Mouse (Mus musculus): ENCODE measurements around the gene Dnttip1. TPM values are rescaled to one million over a fixed set of nuclear protein-coding genes. Genes with fewer than 3 reads are reported as not detected.
"Not testable (repeated sequence)": the region's sequence is repeated elsewhere in the genome, so short reads cannot be mapped to it uniquely, and the experiment has no call there.

The Dnttip1 gene
- polyA plus RNA-seq, 2 experiments: 26.0 to 36.7 TPM

DNA sequence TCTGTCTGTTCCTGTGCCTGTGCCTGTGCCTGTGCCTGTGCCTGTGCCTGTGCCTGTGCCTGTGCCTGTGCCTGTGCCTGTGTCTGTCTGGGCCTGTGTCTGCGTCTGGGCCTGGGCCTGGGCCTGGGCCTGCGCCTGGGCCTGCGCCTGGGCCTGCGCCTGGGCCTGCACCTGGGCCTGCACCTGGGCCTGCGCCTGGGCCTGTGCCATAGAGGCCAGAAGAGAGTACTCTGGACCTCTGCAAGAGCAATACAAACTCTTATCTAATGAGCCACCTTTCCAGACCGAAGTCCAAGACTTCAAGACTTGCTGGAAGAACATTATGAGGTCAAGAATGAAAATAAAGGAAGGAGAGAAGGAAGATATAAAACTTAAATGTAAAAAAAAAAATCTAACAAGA is 40.5 kb upstream of the Dnttip1 start:
- no peaks in the 10 kb centered on the region for H3K27me3 ChIP-seq (ENCODE audit: control insufficient read depth, insufficient read depth, low read length)
- 73% methylated on average over 6 of the region's 6 CpGs for WGBS (ENCODE audit: insufficient replicate concordance)
- H3K4me3 ChIP-seq (ENCODE audit: insufficient read depth in 1 of 2, low read depth in 2 of 2, low read length in 2 of 2): no peak overlapping the region
- ATAC-seq (ENCODE audit: insufficient read depth) (no peak), DNase-seq (ENCODE audit: low read depth in 3 of 3, low spot score in 3 of 3) (no peak)
- H3K36me3 ChIP-seq (replicated peaks; ENCODE audit: control insufficient read depth, insufficient read depth, low read depth): no peaks in the 10 kb centered on the region
- no peak overlapping the region for H3K4me2 ChIP-seq (ENCODE audit: low read depth)
- H3K4me1 ChIP-seq (replicated peaks; ENCODE audit: control insufficient read depth in 2 of 2, insufficient read depth in 2 of 2, low read length in 1 of 2): no peaks in the 10 kb centered on the region
- no peak overlapping the region for H3K9ac ChIP-seq (replicated peaks)
- H3K9me3 ChIP-seq (ENCODE audit: control insufficient read depth, low read length): no peaks in the 10 kb centered on the region
- no peak overlapping the region for H3K27ac ChIP-seq
- no peak for TF ChIP-seq CTCF (IDR thresholded peaks at IDR 0.05; ENCODE audit: low read depth)
- no peak for TF ChIP-seq EP300 (IDR thresholded peaks at IDR 0.05; ENCODE audit: low read depth)

DNA sequence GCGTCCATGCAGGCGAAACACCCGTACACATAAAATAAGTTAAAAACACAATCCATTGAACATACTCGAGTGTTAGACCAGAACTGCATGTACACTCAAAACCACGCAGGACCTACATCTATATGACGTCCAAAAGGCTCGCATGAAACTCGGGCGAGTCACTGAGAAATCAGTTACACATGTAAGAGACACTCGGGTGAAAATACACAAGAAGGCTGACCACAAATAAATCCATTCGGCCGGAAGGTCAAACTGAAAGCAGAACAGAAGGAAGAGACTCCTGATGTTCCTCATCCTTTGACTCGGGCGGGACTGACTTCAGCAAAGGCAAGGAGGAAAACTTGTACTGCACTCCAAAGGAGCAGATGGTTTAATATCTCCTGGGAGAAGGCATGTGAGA is 39.8 kb upstream of the Dnttip1 start:
- no peak overlapping the region for H3K9ac ChIP-seq (replicated peaks)
- no peak for DNase-seq (ENCODE audit: low read depth in 3 of 3, low spot score in 3 of 3)
- no peaks in the 10 kb centered on the region for H3K27me3 ChIP-seq (ENCODE audit: control insufficient read depth, insufficient read depth, low read length)
- no peak for TF ChIP-seq EP300 (IDR thresholded peaks at IDR 0.05; ENCODE audit: low read depth)
- no peak for TF ChIP-seq CTCF (IDR thresholded peaks at IDR 0.05; ENCODE audit: low read depth)
- H3K36me3 ChIP-seq (replicated peaks; ENCODE audit: control insufficient read depth, insufficient read depth, low read depth): no peaks in the 10 kb centered on the region
- no peaks in the 10 kb centered on the region for H3K4me1 ChIP-seq (replicated peaks; ENCODE audit: control insufficient read depth in 2 of 2, insufficient read depth in 2 of 2, low read length in 1 of 2)
- H3K4me3 ChIP-seq (ENCODE audit: insufficient read depth in 1 of 2, low read depth in 2 of 2, low read length in 2 of 2): no peak overlapping the region
- ATAC-seq (ENCODE audit: insufficient read depth): no peak
- H3K27ac ChIP-seq: no peak overlapping the region
- 70% methylated on average over 14 of the region's 14 CpGs for WGBS (ENCODE audit: insufficient replicate concordance)
- no peaks in the 10 kb centered on the region for H3K9me3 ChIP-seq (ENCODE audit: control insufficient read depth, low read length)
- no peak overlapping the region for H3K4me2 ChIP-seq (ENCODE audit: low read depth)

DNA sequence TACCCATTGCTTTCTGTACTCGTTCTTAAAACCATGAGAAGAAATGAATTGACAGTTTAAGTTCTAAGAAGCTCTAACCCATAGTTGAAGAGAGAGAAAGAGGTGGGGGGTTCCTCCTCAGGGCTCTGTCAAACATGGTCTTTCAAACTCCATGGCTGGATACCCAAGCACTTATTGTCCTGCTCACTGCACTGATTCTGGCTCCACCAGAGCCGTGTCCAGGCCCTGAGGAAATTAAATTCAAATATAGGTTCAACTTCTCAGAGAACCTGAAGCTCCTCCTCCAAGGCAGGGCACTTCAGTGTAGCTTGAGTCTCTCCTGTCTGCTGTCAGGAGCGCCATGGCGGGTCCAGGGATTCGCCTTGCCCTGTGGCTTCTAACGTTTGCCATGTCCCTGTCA is 30.8 kb upstream of the Dnttip1 start, which contains the start of gene Spint5:
Spint5 (plus strand) TSS at position 301 of the 400 bp plus-strand sequence.
- no peak for DNase-seq (ENCODE audit: low read depth in 3 of 3, low spot score in 3 of 3)

DNA sequence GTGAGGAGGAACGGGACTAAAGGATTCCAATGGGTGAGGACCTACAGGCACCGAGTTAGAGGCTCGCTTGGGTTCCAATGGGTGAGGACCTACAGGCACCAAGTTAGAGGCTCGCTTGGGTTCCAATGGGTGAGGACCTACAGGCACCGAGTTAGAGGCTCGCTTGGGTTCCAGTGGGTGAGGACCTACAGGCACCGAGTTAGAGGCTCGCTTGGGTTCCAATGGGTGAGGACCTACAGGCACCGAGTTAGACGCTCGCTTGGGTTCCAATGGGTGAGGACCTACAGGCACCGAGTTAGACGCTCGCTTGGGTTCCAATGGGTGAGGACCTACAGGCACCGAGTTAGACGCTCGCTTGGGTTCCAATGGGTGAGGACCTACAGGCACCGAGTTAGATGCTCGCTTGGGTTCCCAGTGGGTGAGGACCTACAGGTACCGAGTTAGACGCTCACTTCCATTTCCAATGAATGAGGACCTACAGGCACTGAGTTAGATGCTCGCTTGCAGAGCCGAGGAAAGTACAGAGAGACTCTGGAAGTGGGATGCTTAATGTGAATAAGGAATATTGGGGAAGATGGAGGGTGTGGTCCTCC is 29.5 kb upstream of the Dnttip1 start:
- not testable (repeated sequence) for H3K9me3 ChIP-seq (ENCODE audit: control insufficient read depth, low read length); ATAC-seq (ENCODE audit: insufficient read depth)
- WGBS (ENCODE audit: insufficient replicate concordance): 74% methylated on average over 21 of the region's 23 CpGs

More for the DNA sequence above, 30.8 kb upstream of the Dnttip1 start, which contains the start of gene Spint5:
- Histone ChIP-seq H3K27ac (no peak within 1 kb of the TSS), H3K36me3 (replicated peaks; ENCODE audit: control insufficient read depth, insufficient read depth, low read depth) (no peaks in the 10 kb centered on the region), H3K4me1 (replicated peaks; ENCODE audit: control insufficient read depth in 2 of 2, insufficient read depth in 2 of 2, low read length in 1 of 2) (no peaks in the 10 kb centered on the region), H3K4me2 (ENCODE audit: low read depth) (no peak within 1 kb of the TSS), H3K9ac (replicated peaks) (no peak within 1 kb of the TSS), H3K4me3 (ENCODE audit: insufficient read depth in 1 of 2, low read depth in 2 of 2, low read length in 2 of 2) (no peak within 1 kb of the TSS), H3K9me3 (ENCODE audit: control insufficient read depth, low read length) (no peaks in the 10 kb centered on the region), H3K27me3 (ENCODE audit: control insufficient read depth, insufficient read depth, low read length) (no peaks in the 10 kb centered on the region)
- TF ChIP-seq CTCF (IDR thresholded peaks at IDR 0.05; ENCODE audit: low read depth) (no peak), EP300 (IDR thresholded peaks at IDR 0.05; ENCODE audit: low read depth) (no peak)
- WGBS (ENCODE audit: insufficient replicate concordance): 53% methylated on average over 6 of the region's 6 CpGs
- ATAC-seq (ENCODE audit: insufficient read depth): no peak

DNA sequence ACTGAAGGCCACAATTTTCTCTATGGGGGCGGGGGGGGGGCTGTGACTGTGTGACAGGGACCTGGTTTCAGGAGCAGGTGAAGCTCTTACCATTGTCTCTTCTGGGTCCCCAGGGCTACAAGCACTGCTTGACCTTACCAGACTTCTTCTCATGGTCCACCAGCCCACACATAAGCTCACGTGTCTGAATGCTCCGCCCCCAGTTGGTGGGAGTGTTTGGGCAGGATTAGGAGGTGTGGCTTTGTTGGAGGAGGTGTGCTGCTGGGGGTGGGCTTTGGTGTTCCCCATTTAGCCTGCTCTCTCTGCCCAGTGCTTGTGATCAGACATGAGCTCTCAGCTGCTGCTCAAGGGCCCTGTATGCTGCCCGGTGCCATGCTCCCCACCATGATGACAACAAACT is 22.5 kb upstream of the Dnttip1 start:
- Histone ChIP-seq H3K36me3 (replicated peaks; ENCODE audit: control insufficient read depth, insufficient read depth, low read depth) (no peaks in the 10 kb centered on the region), H3K4me1 (replicated peaks; ENCODE audit: control insufficient read depth in 2 of 2, insufficient read depth in 2 of 2, low read length in 1 of 2) (no peaks in the 10 kb centered on the region), H3K4me3 (ENCODE audit: insufficient read depth in 1 of 2, low read depth in 2 of 2, low read length in 2 of 2) (no peak overlapping the region), H3K9me3 (ENCODE audit: control insufficient read depth, low read length) (no peaks in the 10 kb centered on the region), H3K9ac (replicated peaks) (no peak overlapping the region), H3K27ac (no peak overlapping the region), H3K4me2 (ENCODE audit: low read depth) (no peak overlapping the region), H3K27me3 (ENCODE audit: control insufficient read depth, insufficient read depth, low read length) (no peaks in the 10 kb centered on the region)
- ATAC-seq (ENCODE audit: insufficient read depth): no peak
- no peak for TF ChIP-seq CTCF (IDR thresholded peaks at IDR 0.05; ENCODE audit: low read depth)
- no peak for TF ChIP-seq EP300 (IDR thresholded peaks at IDR 0.05; ENCODE audit: low read depth)
- WGBS (ENCODE audit: insufficient replicate concordance): 54% methylated on average over 4 of the region's 4 CpGs
- DNase-seq (ENCODE audit: low read depth in 3 of 3, low spot score in 3 of 3): no peak

More for the DNA sequence above, 29.5 kb upstream of the Dnttip1 start:
- H3K36me3 ChIP-seq (replicated peaks; ENCODE audit: control insufficient read depth, insufficient read depth, low read depth); H3K4me2 ChIP-seq (ENCODE audit: low read depth); H3K4me1 ChIP-seq (replicated peaks; ENCODE audit: control insufficient read depth in 2 of 2, insufficient read depth in 2 of 2, low read length in 1 of 2); H3K4me3 ChIP-seq (ENCODE audit: insufficient read depth in 1 of 2, low read depth in 2 of 2, low read length in 2 of 2); H3K9ac ChIP-seq (replicated peaks); H3K27me3 ChIP-seq (ENCODE audit: control insufficient read depth, insufficient read depth, low read length); H3K27ac ChIP-seq; DNase-seq (ENCODE audit: low read depth in 3 of 3, low spot score in 3 of 3): not testable (repeated sequence)

Measured in liver, embryonic 14.5 days (tissue).